ENCODE assay signal across 8 mouse cellular contexts in genomic region chr2:25224766-25225752, GRCm38 (mm10). TPM values are rescaled to one million over a fixed set of nuclear protein-coding genes. Genes with fewer than 3 reads are reported as not detected.
DNase-seq lines count a peak whose midpoint lies in the region; ATAC-seq and TF ChIP-seq lines count a peak whose summit lies in the region.

No protein-coding gene starts in this region.

- H3K4me3 ChIP-seq in ES-Bruce4 (ENCODE audit: low read depth, low read length) = peak overlapping the region; percentile 91
- peak overlapping the region; percentile 90 for H3K4me3 ChIP-seq in forebrain, embryonic 12.5 days (replicated peaks)
- H3K4me3 ChIP-seq in heart, embryonic 16.5 days (ENCODE audit: low read length) = peak overlapping the region; percentile 80
- peak overlapping the region; percentile 92 for H3K4me3 ChIP-seq in liver, embryonic 13.5 days (replicated peaks)
- H3K4me3 ChIP-seq in stomach, embryonic 15.5 days (replicated peaks) = peak overlapping the region; percentile 93

- TF ChIP-seq EP300 in ES-Bruce4 (IDR thresholded peaks at IDR 0.05; ENCODE audit: insufficient read depth, low read depth, low read length) = 0 out of 2 replicates have a peak, but pooled peaks have one; percentile 15

- peak overlapping the region; percentile 98 for H3K27ac ChIP-seq in ES-Bruce4 (ENCODE audit: insufficient read depth, low read length)
- peak overlapping the region; percentile 99 for H3K27ac ChIP-seq in forebrain, embryonic 12.5 days
- peak overlapping the region; percentile 99 for H3K27ac ChIP-seq in heart, embryonic 16.5 days (ENCODE audit: low read length)
- peak overlapping the region; percentile 100 for H3K27ac ChIP-seq in liver, embryonic 13.5 days
- H3K27ac ChIP-seq in stomach, embryonic 15.5 days = peak overlapping the region; percentile 99

- peaks cover 14% of the 10 kb centered on the region for H3K36me3 ChIP-seq in ES-Bruce4 (ENCODE audit: control insufficient read depth, insufficient read depth, low read length, poor library complexity, severe bottlenecking)
- H3K36me3 ChIP-seq in forebrain, embryonic 12.5 days (replicated peaks) = peaks cover 13% of the 10 kb centered on the region
- H3K36me3 ChIP-seq in heart, embryonic 16.5 days (ENCODE audit: control insufficient read depth, insufficient read depth) = peaks cover 7% of the 10 kb centered on the region; the same call in 1 of the 2 replicates
- peaks cover 27% of the 10 kb centered on the region for H3K36me3 ChIP-seq in liver, embryonic 13.5 days
- H3K36me3 ChIP-seq in stomach, embryonic 15.5 days = no peaks in the 10 kb centered on the region

- TF ChIP-seq POLR2A in ES-Bruce4 (IDR thresholded peaks at IDR 0.05; ENCODE audit: insufficient read depth, low read length) = peak; percentile 45

- H3K4me1 ChIP-seq in ES-Bruce4 (ENCODE audit: control insufficient read depth, insufficient read depth, low read length) = no peaks in the 10 kb centered on the region
- H3K4me1 ChIP-seq in forebrain, embryonic 12.5 days = peaks cover 22% of the 10 kb centered on the region
- H3K4me1 ChIP-seq in heart, embryonic 16.5 days (ENCODE audit: control insufficient read depth, insufficient read depth, low read length) = peaks cover 12% of the 10 kb centered on the region
- H3K4me1 ChIP-seq in liver, embryonic 13.5 days (replicated peaks) = peaks cover 47% of the 10 kb centered on the region
- peaks cover 16% of the 10 kb centered on the region for H3K4me1 ChIP-seq in stomach, embryonic 15.5 days

- TF ChIP-seq CTCF in ES-Bruce4 (IDR thresholded peaks at IDR 0.05; ENCODE audit: low read depth, low read length) = no peak

- peak overlapping the region; percentile 76 for H3K9ac ChIP-seq in ES-Bruce4 (ENCODE audit: low read depth, poor library complexity, severe bottlenecking)
- H3K9ac ChIP-seq in forebrain, embryonic 12.5 days = peak overlapping the region; percentile 66
- peak overlapping the region; percentile 81 for H3K9ac ChIP-seq in heart, embryonic 16.5 days (ENCODE audit: low read length)
- H3K9ac ChIP-seq in liver, embryonic 13.5 days = peak overlapping the region; percentile 86
- no peak overlapping the region for H3K9ac ChIP-seq in stomach, embryonic 15.5 days

- H3K4me2 ChIP-seq in forebrain, embryonic 12.5 days = peak overlapping the region; percentile 56
- peak overlapping the region; percentile 65 for H3K4me2 ChIP-seq in heart, embryonic 16.5 days (ENCODE audit: low read depth, low read length)
- H3K4me2 ChIP-seq in liver, embryonic 13.5 days = peak overlapping the region; percentile 72
- peak overlapping the region; percentile 51 for H3K4me2 ChIP-seq in stomach, embryonic 15.5 days

- peak; percentile 88 for ATAC-seq in cerebellum, adult (ENCODE audit: insufficient number of reproducible peaks, low FRiP score, low TSS enrichment)
- ATAC-seq in forebrain, embryonic 12.5 days (ENCODE audit: low FRiP score) = peak; percentile 98
- ATAC-seq in heart, embryonic 16.5 days (replicated peaks; ENCODE audit: extremely low read depth, insufficient read depth, low FRiP score) = peak; percentile 93
- ATAC-seq in liver, embryonic 13.5 days (ENCODE audit: low read depth) = peak; percentile 88
- ATAC-seq in stomach, embryonic 15.5 days (ENCODE audit: insufficient read depth, low FRiP score, low read depth) = peak; percentile 95

- DNase-seq in kidney, postnatal 25 days = peak; percentile 98 to 100
- peak; percentile 99 for DNase-seq in liver, embryonic 13.5 days
- peak; percentile 99 for DNase-seq in natural killer cell, adult 2 months (ENCODE audit: low spot score in 2 of 2)

- no peaks in the 10 kb centered on the region for H3K27me3 ChIP-seq in ES-Bruce4 (ENCODE audit: control insufficient read depth, insufficient read depth, low read length, poor library complexity, severe bottlenecking)
- H3K27me3 ChIP-seq in forebrain, embryonic 12.5 days = peaks cover 8% of the 10 kb centered on the region; the same call in 1 of the 2 replicates
- H3K27me3 ChIP-seq in heart, embryonic 16.5 days (ENCODE audit: control insufficient read depth, insufficient read depth, low read length) = no peaks in the 10 kb centered on the region
- no peaks in the 10 kb centered on the region for H3K27me3 ChIP-seq in liver, embryonic 13.5 days
- H3K27me3 ChIP-seq in stomach, embryonic 15.5 days (replicated peaks) = no peaks in the 10 kb centered on the region

- no peaks in the 10 kb centered on the region for H3K9me3 ChIP-seq in ES-Bruce4 (replicated peaks; ENCODE audit: control insufficient read depth, insufficient read depth, low read length, poor library complexity, severe bottlenecking)
- no peaks in the 10 kb centered on the region for H3K9me3 ChIP-seq in forebrain, embryonic 12.5 days
- H3K9me3 ChIP-seq in heart, embryonic 16.5 days (replicated peaks; ENCODE audit: control insufficient read depth, low read length) = no peaks in the 10 kb centered on the region
- H3K9me3 ChIP-seq in liver, embryonic 13.5 days (replicated peaks) = no peaks in the 10 kb centered on the region
- H3K9me3 ChIP-seq in stomach, embryonic 15.5 days = no peaks in the 10 kb centered on the region

- whole genome bisulfite sequencing in forebrain, embryonic 12.5 days = 2% methylated on average over 39 of the region's 41 CpGs
- 2% methylated on average over 41 of the region's 41 CpGs for whole genome bisulfite sequencing in heart, embryonic 16.5 days
- 2% methylated on average over 40 of the region's 41 CpGs for WGBS in liver, embryonic 13.5 days (ENCODE audit: insufficient replicate concordance)
- 1% methylated on average over 41 of the region's 41 CpGs for WGBS in stomach, embryonic 15.5 days

RNA-seq across cellular contexts. Expression of gene Tubb4b, which starts 0.6 kb away (rescaled TPM):
- polyA plus RNA-seq in ES-Bruce4 (2011; ENCODE audit: insufficient read depth, insufficient read length, low read depth, missing spikeins) = 605 and 629 TPM in 2 replicates
- 496 and 501 TPM in 2 replicates for polyA plus RNA-seq in forebrain, embryonic 12.5 days (2016; fragmentation: Nextera tagmentation; extraction: Ambion mirVana)
- 474 and 482 TPM in 2 replicates for polyA plus RNA-seq in heart, embryonic 16.5 days (2015; fragmentation: Nextera tagmentation; extraction: Ambion mirVana)
- 835 and 850 TPM in 2 replicates for polyA plus RNA-seq in liver, embryonic 13.5 days (2015; fragmentation: Nextera tagmentation; extraction: Ambion mirVana)
- 607 and 620 TPM in 2 replicates for polyA plus RNA-seq in stomach, embryonic 15.5 days (2015; fragmentation: Nextera tagmentation; extraction: Ambion mirVana)

RNA-seq across cellular contexts. Expression of gene Fam166a, which starts 6.5 kb away (rescaled TPM):
- polyA plus RNA-seq in ES-Bruce4 (2011; ENCODE audit: insufficient read depth, insufficient read length, low read depth, missing spikeins) = 1.8 TPM in 1 of 2 replicates, not detected in the other
- 0.46 and 0.87 TPM in 2 replicates for polyA plus RNA-seq in forebrain, embryonic 12.5 days (2016; fragmentation: Nextera tagmentation; extraction: Ambion mirVana)
- 1.1 TPM in 1 of 2 replicates, not detected in the other for polyA plus RNA-seq in heart, embryonic 16.5 days (2015; fragmentation: Nextera tagmentation; extraction: Ambion mirVana)
- not detected in 2 replicates for polyA plus RNA-seq in liver, embryonic 13.5 days (2015; fragmentation: Nextera tagmentation; extraction: Ambion mirVana)
- polyA plus RNA-seq in stomach, embryonic 15.5 days (2015; fragmentation: Nextera tagmentation; extraction: Ambion mirVana) = 0.92 and 1.5 TPM in 2 replicates

RNA-seq across cellular contexts. Expression of gene Slc34a3, which starts 9.1 kb away (rescaled TPM):
- polyA plus RNA-seq in ES-Bruce4 (2011; ENCODE audit: insufficient read depth, insufficient read length, low read depth, missing spikeins) = 1.0 and 1.1 TPM in 2 replicates
- polyA plus RNA-seq in forebrain, embryonic 12.5 days (2016; fragmentation: Nextera tagmentation; extraction: Ambion mirVana) = not detected in 2 replicates
- polyA plus RNA-seq in heart, embryonic 16.5 days (2015; fragmentation: Nextera tagmentation; extraction: Ambion mirVana) = not detected in 2 replicates
- polyA plus RNA-seq in liver, embryonic 13.5 days (2015; fragmentation: Nextera tagmentation; extraction: Ambion mirVana) = not detected in 2 replicates
- polyA plus RNA-seq in stomach, embryonic 15.5 days (2015; fragmentation: Nextera tagmentation; extraction: Ambion mirVana) = 0.65 and 0.86 TPM in 2 replicates

RNA-seq across cellular contexts. Expression of gene Stpg3, which starts 10.6 kb away (rescaled TPM):
- not detected in 2 replicates for polyA plus RNA-seq in ES-Bruce4 (2011; ENCODE audit: insufficient read depth, insufficient read length, low read depth, missing spikeins)
- not detected in 2 replicates for polyA plus RNA-seq in forebrain, embryonic 12.5 days (2016; fragmentation: Nextera tagmentation; extraction: Ambion mirVana)
- polyA plus RNA-seq in heart, embryonic 16.5 days (2015; fragmentation: Nextera tagmentation; extraction: Ambion mirVana) = not detected in 2 replicates
- polyA plus RNA-seq in liver, embryonic 13.5 days (2015; fragmentation: Nextera tagmentation; extraction: Ambion mirVana) = not detected in 2 replicates
- polyA plus RNA-seq in stomach, embryonic 15.5 days (2015; fragmentation: Nextera tagmentation; extraction: Ambion mirVana) = 0.18 TPM in 1 of 2 replicates, not detected in the other

RNA-seq across cellular contexts. Expression of gene Rnf224, which starts 11.5 kb away (rescaled TPM):
- polyA plus RNA-seq in ES-Bruce4 (2011; ENCODE audit: insufficient read depth, insufficient read length, low read depth, missing spikeins) = 0.55 TPM in 1 of 2 replicates, not detected in the other
- polyA plus RNA-seq in forebrain, embryonic 12.5 days (2016; fragmentation: Nextera tagmentation; extraction: Ambion mirVana) = not detected in 2 replicates
- not detected in 2 replicates for polyA plus RNA-seq in heart, embryonic 16.5 days (2015; fragmentation: Nextera tagmentation; extraction: Ambion mirVana)
- polyA plus RNA-seq in liver, embryonic 13.5 days (2015; fragmentation: Nextera tagmentation; extraction: Ambion mirVana) = not detected in 2 replicates
- polyA plus RNA-seq in stomach, embryonic 15.5 days (2015; fragmentation: Nextera tagmentation; extraction: Ambion mirVana) = 0.10 and 0.13 TPM in 2 replicates

Comparison
In these comparisons a context has a peak if more than half of its experiments do, and no peak if none do; other contexts are left out.
1. Peak in every context shown above with its lines: DNase-seq, ATAC-seq, H3K4me3 ChIP-seq and H3K27ac ChIP-seq.